Mouse (Mus musculus): ENCODE data around the gene Zzz3. TPM values are rescaled to one million over a fixed set of nuclear protein-coding genes. Genes with fewer than 3 reads are reported as not detected.

Zzz3 gene
- polyA plus RNA-seq (2011; ENCODE audit: insufficient read depth, insufficient read length, low replicate concordance, missing spikeins), result 11.5 and 13.2 TPM in 2 replicates

- Histone ChIP-seq H3K4me3 (replicated peaks; ENCODE audit: control insufficient read depth, low read depth, low read length) (peak within 1 kb of the TSS; percentile 87), H3K27ac (ENCODE audit: control insufficient read depth, insufficient read depth, low read depth, low read length, poor library complexity) (peak within 1 kb of the TSS; percentile 91), H3K4me1 (ENCODE audit: control insufficient read depth, insufficient read depth, low read length) (no peaks in the 10 kb centered on the region)
- TF ChIP-seq CTCF (IDR thresholded peaks at IDR 0.05; ENCODE audit: control insufficient read depth, insufficient read depth, low read length) (peak; percentile 68), POLR2A (IDR thresholded peaks at IDR 0.05; ENCODE audit: borderline replicate concordance, control insufficient read depth, low read depth, low read length) (peak; percentile 60; the same call in 1 of the 2 replicates)
- under 1% methylated on average over 91 of the region's 108 CpGs for WGBS
Observed at GRCm38 (mm10) chr3:152395350-152396277, at the start of gene Zzz3. Gene Zzz3 (plus strand): TSS chr3:152395473.

DNA sequence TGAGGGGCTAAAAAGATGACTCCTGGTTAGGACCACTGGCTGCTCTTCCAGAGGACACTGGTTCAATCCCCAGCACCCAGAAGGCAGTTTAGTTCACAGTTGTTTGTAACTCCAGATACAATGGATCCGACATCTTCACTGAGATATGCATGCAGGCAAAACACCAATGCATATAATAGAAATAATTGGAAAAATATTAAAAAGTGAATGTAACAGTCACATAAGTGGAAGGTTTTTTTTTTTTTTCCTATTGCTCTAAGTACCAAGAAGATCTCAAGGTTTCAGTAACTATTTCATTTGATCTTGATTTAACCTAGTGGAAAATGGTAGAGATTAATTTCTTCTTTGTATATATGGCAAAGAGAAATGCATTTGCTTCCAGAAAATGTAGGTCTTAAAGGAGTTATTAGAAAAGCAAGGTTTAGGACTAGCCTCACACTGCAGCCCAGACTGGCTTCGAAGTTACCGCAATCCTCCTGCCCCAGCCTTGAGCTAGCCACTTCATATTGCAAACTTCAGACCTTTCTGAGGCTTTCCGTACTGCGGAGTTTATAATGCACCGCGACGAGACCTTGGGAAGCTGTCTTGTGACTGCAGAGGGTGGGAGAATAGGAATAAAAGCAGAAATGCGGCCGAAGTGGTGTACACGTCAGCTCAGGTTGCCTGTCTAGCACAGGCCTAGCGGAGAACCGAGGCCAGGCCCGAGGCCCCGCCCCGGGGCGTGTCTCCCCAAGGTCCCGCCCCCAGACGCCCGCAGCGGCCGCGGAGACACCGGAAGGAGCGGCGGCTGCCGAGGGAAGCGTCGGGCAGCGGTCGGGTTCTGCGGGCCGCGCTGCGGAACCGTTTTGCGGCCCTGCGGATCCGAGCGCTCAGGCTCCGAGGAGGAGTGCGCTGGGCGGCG lies 49.3 kb upstream of the Zzz3 start, which contains the start of gene Usp33:
TSS of gene Usp33 (plus strand) at position 747 of the 901 bp plus-strand sequence.
- Histone ChIP-seq H3K27ac (ENCODE audit: control insufficient read depth, insufficient read depth, low read depth, low read length, poor library complexity) (peak within 1 kb of the TSS; percentile 84), H3K4me1 (ENCODE audit: control insufficient read depth, insufficient read depth, low read length) (peaks cover 3% of the 10 kb centered on the region), H3K4me3 (replicated peaks; ENCODE audit: control insufficient read depth, low read depth, low read length) (peak within 1 kb of the TSS; percentile 96)
- 7% methylated on average over 44 of the region's 44 CpGs for WGBS
- TF ChIP-seq POLR2A (IDR thresholded peaks at IDR 0.05; ENCODE audit: borderline replicate concordance, control insufficient read depth, low read depth, low read length) (peak; percentile 78; the same call in 1 of the 2 replicates), CTCF (IDR thresholded peaks at IDR 0.05; ENCODE audit: control insufficient read depth, insufficient read depth, low read length) (no peak)

GRCm38 (mm10) chr3:152346633-152347141 lies 48.6 kb upstream of the Zzz3 start:
- TF ChIP-seq CTCF (IDR thresholded peaks at IDR 0.05; ENCODE audit: control insufficient read depth, insufficient read depth, low read length), result no peak
- TF ChIP-seq POLR2A (IDR thresholded peaks at IDR 0.05; ENCODE audit: borderline replicate concordance, control insufficient read depth, low read depth, low read length), result no peak
- peak overlapping the region; percentile 96 for H3K4me3 ChIP-seq (replicated peaks; ENCODE audit: control insufficient read depth, low read depth, low read length)
- H3K4me1 ChIP-seq (ENCODE audit: control insufficient read depth, insufficient read depth, low read length), result peaks cover 3% of the 10 kb centered on the region
- peak overlapping the region; percentile 84 for H3K27ac ChIP-seq (ENCODE audit: control insufficient read depth, insufficient read depth, low read depth, low read length, poor library complexity)
- WGBS, result under 1% methylated on average over 54 of the region's 54 CpGs

GRCm38 (mm10) chr3:152347227-152347626 lies 48.0 kb upstream of the Zzz3 start:
- peaks cover 3% of the 10 kb centered on the region for H3K4me1 ChIP-seq (ENCODE audit: control insufficient read depth, insufficient read depth, low read length)
- no peak overlapping the region for H3K27ac ChIP-seq (ENCODE audit: control insufficient read depth, insufficient read depth, low read depth, low read length, poor library complexity)
- TF ChIP-seq POLR2A (IDR thresholded peaks at IDR 0.05; ENCODE audit: borderline replicate concordance, control insufficient read depth, low read depth, low read length) (no peak), CTCF (IDR thresholded peaks at IDR 0.05; ENCODE audit: control insufficient read depth, insufficient read depth, low read length) (no peak)
- H3K4me3 ChIP-seq (replicated peaks; ENCODE audit: control insufficient read depth, low read depth, low read length), result peak overlapping the region; percentile 96
- WGBS, result 47% methylated on average over 3 of the region's 3 CpGs

DNA sequence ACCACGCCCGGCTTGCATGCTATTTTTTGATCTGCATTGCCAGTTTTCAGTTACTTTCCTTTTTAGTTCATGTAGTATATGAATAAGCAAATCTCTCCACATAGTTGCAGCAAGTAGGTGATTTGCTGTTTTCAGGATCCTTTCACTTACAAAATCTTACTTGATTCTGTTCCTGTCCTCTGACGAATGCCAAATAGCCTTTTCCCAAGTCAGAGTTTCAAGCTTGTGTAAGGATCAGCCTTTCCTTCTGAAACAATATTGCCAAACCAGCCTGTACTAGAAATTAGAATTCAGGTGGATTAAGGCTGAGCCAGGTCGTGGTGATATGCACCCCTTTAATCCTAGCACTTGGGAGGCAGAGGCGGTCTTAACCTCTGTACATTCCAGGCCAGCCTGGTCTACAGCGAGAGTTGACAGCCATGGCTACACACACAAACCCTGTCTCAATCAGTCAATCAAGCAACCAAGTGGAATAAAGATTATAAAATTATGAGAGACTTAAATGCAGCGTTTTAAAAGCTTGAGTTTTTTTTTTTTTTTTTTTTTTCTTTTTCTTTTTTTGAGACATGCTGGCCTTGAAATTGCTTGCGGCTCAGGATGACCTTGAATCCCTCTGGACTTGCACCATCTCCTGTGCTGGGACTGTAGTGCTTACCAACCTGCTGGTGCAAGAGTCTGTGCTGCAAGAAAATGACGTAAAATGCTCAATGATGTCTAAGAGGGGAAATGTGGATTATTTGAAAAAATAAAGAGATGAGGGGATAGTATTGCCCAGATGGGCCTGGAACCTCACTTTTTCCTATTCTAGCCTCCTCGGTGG lies 47.1 kb upstream of the Zzz3 start:
- H3K4me3 ChIP-seq (replicated peaks; ENCODE audit: control insufficient read depth, low read depth, low read length), result peak overlapping the region; percentile 10
- H3K4me1 ChIP-seq (ENCODE audit: control insufficient read depth, insufficient read depth, low read length), result peaks cover 3% of the 10 kb centered on the region

DNA sequence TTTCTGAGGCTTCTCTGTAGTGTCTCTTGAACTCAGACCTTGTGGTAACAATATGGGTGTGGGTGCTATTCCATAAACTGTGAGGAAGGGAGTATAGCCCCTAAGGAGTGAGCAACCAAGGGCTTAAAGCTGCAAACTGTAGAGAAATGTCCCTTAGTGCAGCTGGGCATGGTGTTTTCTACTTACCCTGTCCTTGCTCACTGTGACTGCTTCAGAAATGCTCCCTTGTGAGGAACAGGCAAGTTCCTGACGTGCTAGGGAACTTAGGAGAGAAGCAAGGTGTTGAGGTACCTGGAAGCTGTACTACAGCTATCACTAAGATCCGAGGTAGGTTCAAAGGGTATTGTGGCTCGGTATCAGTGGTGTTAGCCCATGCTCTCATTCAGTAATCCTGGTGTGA lies 44.8 kb upstream of the Zzz3 start:
- no peak overlapping the region for H3K27ac ChIP-seq (ENCODE audit: control insufficient read depth, insufficient read depth, low read depth, low read length, poor library complexity)
- TF ChIP-seq CTCF (IDR thresholded peaks at IDR 0.05; ENCODE audit: control insufficient read depth, insufficient read depth, low read length), result no peak
- TF ChIP-seq POLR2A (IDR thresholded peaks at IDR 0.05; ENCODE audit: borderline replicate concordance, control insufficient read depth, low read depth, low read length), result no peak
- H3K4me3 ChIP-seq (replicated peaks; ENCODE audit: control insufficient read depth, low read depth, low read length), result no peak overlapping the region
- peaks cover 3% of the 10 kb centered on the region for H3K4me1 ChIP-seq (ENCODE audit: control insufficient read depth, insufficient read depth, low read length)
- 82% methylated on average over 3 of the region's 3 CpGs for WGBS

More for the DNA sequence above, 47.1 kb upstream of the Zzz3 start:
- TF ChIP-seq CTCF (IDR thresholded peaks at IDR 0.05; ENCODE audit: control insufficient read depth, insufficient read depth, low read length), result no peak
- TF ChIP-seq POLR2A (IDR thresholded peaks at IDR 0.05; ENCODE audit: borderline replicate concordance, control insufficient read depth, low read depth, low read length), result no peak
- H3K27ac ChIP-seq (ENCODE audit: control insufficient read depth, insufficient read depth, low read depth, low read length, poor library complexity), result no peak overlapping the region
- 64% methylated on average over 10 of the region's 10 CpGs for WGBS

DNA sequence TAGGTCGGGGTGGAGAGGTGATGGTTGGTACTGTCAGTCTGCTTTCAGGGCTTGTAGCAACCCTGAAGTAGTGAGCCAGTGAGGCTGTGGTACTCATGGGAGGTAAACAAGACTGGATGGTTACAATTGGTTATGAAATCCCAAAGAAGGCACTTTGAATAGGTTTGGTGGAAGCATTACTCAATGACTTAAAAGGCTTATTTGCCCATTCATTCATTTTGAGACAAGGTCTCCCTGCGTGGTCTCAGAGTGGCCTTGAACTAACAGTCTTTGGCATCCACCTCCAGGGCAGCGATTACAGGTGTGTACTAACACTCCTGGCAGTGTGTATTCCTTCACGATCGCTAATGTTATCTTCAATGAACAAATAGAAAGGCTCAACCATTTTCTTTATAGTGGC lies 44.3 kb upstream of the Zzz3 start:
- 85% methylated on average over 5 of the region's 5 CpGs for WGBS
- Histone ChIP-seq H3K4me3 (replicated peaks; ENCODE audit: control insufficient read depth, low read depth, low read length) (no peak overlapping the region), H3K4me1 (ENCODE audit: control insufficient read depth, insufficient read depth, low read length) (peaks cover 3% of the 10 kb centered on the region), H3K27ac (ENCODE audit: control insufficient read depth, insufficient read depth, low read depth, low read length, poor library complexity) (no peak overlapping the region)
- TF ChIP-seq CTCF (IDR thresholded peaks at IDR 0.05; ENCODE audit: control insufficient read depth, insufficient read depth, low read length), result no peak
- TF ChIP-seq POLR2A (IDR thresholded peaks at IDR 0.05; ENCODE audit: borderline replicate concordance, control insufficient read depth, low read depth, low read length), result no peak

All from bone marrow, adult 2 months (tissue).